Mouse (Mus musculus): Measurements from ENCODE around the gene Rtn3. TPM values are rescaled to one million over a fixed set of nuclear protein-coding genes. Genes with fewer than 3 reads are reported as not detected.
"Not testable (repeated sequence)": the region's sequence is repeated elsewhere in the genome, so short reads cannot be mapped to it uniquely, and the experiment has no call there.

The Rtn3 gene
- total RNA-seq (2017), result 39.5 to 72.4 TPM (median 47.7 TPM) in 3 replicates

DNA sequence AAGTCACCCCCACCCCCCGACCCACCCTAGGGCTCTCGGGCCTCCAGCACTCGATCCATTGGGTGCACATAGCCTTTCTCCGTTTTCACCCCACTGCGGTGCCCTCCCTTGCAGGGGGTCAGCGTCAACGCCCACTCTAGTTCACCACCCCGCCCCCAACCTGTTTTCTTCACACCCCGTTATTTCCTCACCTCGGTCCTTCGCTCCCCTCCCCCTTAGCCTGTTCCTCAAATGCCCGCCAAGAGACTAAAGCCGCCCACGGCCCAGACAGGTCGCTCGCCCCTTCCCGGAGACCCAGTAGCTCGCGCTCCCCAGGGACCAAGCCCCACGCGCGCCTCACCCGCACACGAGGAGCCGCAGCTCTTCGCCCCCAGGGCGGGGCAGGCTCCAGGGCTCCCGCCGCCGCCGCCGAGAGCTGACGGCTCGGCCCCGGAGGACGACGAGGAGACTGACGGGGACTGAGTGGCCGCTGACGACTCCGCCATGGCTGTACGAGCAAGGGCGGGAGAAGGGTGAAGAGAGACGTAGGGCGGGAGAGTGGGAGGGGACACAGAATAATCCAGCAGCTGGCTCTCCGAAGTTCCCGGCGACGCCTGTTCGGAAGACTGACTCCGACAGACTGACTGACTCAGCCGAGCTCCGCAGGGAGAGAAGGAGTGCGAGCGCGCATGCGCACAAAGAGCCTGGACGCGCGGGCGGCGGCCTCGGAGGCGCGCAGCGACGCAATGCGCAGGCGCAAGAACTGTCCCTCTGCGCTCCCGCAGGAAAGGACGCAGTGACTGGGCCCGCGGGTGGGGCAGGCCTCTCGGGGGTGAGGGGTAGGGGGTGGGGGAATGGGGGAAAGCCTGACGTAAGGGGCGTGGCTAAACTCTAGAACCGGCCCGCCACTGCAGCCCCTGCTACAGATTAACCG is at the start of gene Rtn3:
TSS of gene Rtn3 (minus strand) at position 683 of the 913 bp plus-strand sequence.
- ATAC-seq (replicated peaks; ENCODE audit: insufficient number of reproducible peaks, low FRiP score, low TSS enrichment, poor library complexity, severe bottlenecking), result peak; percentile 78

DNA sequence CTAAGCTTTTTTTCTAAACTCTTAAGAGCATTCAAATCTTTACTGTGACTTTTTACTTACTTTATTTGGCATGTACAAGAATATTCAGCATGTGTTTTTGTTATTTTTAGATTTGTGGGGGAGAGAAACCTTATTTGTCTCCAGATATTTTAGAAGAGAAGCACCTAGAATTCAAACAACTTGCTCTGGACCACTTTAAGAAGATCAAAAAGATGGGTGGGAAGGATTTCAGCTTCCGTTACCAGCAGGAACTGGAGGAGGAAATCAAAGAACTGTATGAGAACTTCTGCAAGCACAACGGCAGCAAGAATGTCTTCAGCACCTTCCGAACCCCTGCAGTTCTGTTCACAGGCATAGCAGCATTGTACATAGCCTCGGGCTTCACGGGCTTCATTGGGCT is 48.8 kb upstream of the Rtn3 start:
- ATAC-seq (replicated peaks; ENCODE audit: insufficient number of reproducible peaks, low FRiP score, low TSS enrichment, poor library complexity, severe bottlenecking), result no peak

DNA sequence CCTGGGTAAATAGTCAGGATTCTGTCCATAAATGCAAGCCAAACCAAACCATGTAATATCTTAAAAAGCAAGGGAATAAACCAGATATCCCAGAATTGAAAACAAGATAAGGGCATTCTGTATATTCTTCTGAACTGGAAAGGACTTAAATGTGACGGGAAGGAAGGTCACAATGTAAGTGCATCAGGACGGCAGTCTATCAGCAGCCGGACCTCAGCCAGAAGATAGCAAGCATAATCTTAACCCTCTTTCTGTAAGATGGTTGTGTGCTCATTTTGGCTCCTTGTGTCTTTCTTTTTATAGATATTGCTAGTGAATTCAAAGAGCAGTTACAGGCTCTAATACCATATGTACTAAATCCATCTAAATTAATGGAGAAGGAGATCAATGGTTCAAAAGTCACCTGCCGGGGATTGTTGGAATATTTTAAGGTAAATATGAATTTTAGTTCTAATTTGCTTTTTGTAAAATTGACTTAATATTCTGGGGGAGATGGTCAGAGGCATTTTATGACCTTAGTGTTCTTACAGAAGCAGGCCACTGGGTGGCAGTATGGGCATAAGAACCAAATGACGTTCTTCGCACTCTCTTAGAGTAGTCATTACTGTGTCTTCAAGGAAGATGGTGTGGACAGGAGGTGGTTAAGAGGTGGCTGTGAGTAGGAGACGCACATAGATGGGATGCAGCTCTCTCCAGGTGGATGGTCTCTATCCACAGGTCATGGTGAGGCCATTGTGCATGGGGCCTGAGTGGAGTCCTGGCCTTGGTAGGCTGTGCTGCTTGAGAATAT is 45.8 kb upstream of the Rtn3 start:
- ATAC-seq (replicated peaks; ENCODE audit: insufficient number of reproducible peaks, low FRiP score, low TSS enrichment, poor library complexity, severe bottlenecking), result 0 out of 2 replicates have a peak, but pooled peaks have one; percentile 53

DNA sequence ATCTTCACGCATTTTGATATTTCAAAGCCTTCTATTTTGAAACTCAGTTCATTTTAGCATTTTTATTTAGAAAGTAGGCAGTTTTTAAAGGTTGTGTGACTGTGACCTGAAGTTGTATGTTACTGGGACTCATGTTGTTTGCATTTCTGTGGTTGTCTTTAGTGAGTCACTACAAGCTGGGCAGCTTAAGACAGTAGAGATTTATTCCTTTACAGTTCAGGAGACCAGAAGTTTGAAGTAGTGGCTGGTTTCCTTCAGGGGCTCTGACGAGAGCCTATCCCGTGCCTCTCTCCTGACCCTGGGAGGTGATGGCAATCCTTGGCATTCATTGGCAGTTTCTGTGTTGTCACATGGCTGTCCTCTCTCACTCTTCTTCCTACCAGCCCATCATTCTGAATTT is 41.8 kb upstream of the Rtn3 start:
- ATAC-seq (replicated peaks; ENCODE audit: insufficient number of reproducible peaks, low FRiP score, low TSS enrichment, poor library complexity, severe bottlenecking), result no peak

DNA sequence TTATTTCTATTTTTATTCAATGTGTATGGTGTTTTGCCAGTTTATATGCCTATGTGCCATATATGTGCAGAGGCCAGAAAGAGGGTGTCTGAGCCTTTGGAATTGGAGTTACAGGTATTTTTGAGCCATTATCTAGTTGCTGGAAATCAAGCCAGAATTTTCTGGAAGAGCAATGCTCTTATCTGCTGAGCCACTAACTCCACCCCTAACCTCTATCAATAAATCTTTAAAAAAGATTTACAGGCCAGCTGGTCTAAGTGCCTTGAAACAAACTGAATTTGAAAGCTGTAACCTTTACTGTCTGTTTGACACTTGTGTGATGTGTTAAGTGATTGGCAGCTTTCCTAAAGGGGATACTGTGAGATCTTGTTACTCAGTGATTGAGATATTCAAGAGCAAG is 40.7 kb upstream of the Rtn3 start:
- no peak for ATAC-seq (replicated peaks; ENCODE audit: insufficient number of reproducible peaks, low FRiP score, low TSS enrichment, poor library complexity, severe bottlenecking)

DNA sequence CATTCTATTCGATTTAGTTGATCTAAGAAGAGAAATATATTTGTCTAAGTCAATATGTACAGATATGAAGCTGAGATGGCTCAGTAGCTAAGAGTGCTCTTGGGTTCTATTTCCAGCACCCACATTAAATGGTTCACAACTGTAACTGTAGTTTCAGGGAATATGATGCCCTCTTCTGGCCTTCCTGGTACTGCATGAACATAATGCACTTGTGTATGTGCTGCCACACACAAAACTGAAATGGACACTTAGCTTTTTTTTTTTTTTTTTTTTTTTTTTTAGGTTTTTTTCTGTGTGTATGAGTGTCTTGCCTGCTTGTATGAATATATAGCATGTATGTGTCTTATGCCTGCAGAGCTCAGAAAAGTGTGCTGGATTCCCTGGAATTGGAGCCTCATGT is 40.2 kb upstream of the Rtn3 start:
- no peak for ATAC-seq (replicated peaks; ENCODE audit: insufficient number of reproducible peaks, low FRiP score, low TSS enrichment, poor library complexity, severe bottlenecking)

DNA sequence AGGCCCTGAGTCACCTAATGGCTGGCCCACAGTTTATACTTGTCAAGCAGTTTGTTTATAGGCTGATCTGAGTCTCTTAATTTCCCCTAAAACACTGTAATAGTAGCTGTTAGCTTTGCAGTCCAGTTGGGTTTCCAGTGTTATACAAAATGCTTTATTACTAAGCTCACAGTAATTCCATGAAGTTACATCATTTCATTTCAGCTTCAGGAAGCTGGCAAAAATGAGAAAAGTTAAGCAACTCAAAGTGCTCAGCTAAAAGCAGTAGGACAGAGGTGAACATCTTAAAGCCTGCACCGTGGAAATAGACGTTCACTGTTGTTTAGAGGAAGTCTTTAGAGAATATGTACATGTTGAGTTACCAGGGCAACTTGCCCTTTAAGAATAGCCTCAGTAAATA is 39.8 kb upstream of the Rtn3 start:
- ATAC-seq (replicated peaks; ENCODE audit: insufficient number of reproducible peaks, low FRiP score, low TSS enrichment, poor library complexity, severe bottlenecking), result no peak

DNA sequence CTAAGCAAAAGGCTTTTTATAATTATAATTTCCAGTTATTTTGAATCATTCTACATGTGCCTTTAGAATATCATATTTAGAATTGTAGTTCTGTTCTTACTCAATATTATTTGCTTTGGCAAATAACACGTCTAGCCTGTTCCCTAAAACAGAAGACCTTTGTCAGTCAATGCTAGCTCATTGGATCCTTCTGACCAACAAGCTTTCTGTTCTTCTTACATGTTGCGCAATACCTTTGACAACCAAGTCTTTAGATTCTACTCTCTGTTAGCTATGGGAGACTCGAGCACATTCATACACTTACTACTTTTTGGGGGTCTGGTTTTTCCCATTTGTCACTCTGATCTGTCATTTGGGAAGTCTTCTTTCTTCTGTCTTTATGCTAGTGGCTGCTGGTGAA is 38.5 kb upstream of the Rtn3 start:
- ATAC-seq (replicated peaks; ENCODE audit: insufficient number of reproducible peaks, low FRiP score, low TSS enrichment, poor library complexity, severe bottlenecking), result no peak

DNA sequence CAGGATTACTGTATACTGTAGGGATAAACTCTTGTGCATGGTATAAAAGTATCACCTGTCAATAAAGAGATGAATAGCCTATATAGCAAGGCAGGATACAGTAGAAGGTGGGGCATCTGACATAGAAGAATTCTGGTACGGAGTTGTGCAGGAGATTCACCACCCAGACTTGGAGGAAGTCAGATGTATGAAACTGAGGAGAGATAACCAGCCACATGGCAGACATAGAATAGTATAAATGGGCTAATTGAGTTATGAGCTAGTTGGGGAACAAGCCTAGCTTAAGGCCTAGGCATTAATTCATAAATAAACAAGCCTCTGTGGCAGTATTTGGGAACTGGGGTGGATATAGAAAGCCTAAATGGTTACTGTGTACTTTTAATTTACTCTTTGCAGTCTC is 33.4 kb upstream of the Rtn3 start:
- no peak for ATAC-seq (replicated peaks; ENCODE audit: insufficient number of reproducible peaks, low FRiP score, low TSS enrichment, poor library complexity, severe bottlenecking)

DNA sequence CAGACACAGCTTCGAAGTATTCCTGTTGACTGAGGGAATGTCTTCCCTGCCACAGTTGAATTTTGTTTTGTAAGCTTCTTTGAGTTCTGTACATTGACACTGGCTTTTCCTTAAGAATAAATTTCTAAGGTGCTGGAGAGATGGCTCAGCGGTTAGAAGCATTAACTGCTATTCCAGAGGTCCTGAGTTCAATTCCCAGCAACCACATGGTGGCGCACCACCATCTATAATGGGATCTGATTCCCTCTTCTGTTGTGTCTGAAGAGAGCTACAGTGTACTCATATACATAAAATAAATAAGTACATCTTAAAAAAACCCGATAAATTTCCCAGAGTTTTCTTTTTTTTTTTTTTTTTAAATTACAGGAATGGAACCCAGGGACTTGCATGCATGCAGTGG is 24.9 kb upstream of the Rtn3 start:
- no peak for ATAC-seq (replicated peaks; ENCODE audit: insufficient number of reproducible peaks, low FRiP score, low TSS enrichment, poor library complexity, severe bottlenecking)

DNA sequence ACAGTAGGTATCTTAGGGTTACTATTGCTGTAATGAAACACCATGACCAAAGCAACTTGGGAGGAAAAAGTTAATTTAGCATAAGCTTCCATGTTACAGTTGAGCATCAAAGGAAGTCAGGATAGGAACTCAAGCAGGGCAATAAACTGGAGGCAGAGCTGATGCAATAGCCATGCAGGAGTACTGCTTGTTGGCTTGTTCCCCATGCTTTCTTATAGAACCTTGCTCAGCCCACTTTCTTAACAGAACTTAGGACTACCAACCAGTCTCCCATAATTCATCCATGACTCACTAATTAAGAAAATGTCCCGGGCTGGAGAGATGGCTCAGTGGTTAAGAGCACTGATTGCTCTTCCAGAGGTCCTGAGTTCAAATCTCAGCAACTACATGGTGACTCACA is 23.2 kb upstream of the Rtn3 start:
- ATAC-seq (replicated peaks; ENCODE audit: insufficient number of reproducible peaks, low FRiP score, low TSS enrichment, poor library complexity, severe bottlenecking), result no peak

DNA sequence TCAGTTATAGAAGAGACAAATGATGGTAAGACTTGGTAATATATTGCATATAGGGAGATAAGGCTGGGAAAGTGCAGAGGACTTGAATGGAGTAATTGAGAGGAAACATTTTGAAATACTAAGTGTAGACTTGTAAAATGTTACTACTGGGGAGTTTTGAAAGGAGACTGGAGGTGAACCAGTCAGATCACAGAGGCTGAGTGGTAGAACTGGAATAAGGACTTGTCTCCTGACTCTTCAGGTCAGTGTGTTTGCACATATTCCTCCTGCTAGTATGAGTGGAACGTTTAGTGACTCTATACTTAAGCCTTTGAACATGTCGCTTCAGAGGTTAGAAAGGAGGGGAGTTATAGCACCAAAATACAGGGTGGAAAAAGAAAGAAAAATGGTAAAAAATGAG is 19.4 kb upstream of the Rtn3 start:
- ATAC-seq (replicated peaks; ENCODE audit: insufficient number of reproducible peaks, low FRiP score, low TSS enrichment, poor library complexity, severe bottlenecking), result no peak

DNA sequence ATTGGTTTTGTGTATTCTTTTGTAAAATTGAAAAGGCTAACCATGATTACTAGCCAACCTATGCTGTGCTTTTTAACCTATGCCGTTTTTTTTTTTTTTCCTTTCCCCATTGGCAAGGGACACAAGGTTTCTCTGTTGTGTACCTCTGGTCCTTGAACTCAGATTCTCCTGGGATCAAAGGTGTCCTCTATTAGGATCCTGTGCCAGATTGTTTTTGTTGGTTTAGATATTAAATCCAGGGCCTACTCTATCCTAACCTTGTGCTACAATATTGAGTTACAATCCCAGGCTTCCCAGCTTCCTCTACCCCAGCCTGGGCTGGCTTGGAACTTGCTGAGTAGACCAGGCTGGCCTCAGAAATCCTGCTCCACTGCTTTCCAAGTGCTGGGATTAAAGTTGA is 17.6 kb upstream of the Rtn3 start:
- no peak for ATAC-seq (replicated peaks; ENCODE audit: insufficient number of reproducible peaks, low FRiP score, low TSS enrichment, poor library complexity, severe bottlenecking)

DNA sequence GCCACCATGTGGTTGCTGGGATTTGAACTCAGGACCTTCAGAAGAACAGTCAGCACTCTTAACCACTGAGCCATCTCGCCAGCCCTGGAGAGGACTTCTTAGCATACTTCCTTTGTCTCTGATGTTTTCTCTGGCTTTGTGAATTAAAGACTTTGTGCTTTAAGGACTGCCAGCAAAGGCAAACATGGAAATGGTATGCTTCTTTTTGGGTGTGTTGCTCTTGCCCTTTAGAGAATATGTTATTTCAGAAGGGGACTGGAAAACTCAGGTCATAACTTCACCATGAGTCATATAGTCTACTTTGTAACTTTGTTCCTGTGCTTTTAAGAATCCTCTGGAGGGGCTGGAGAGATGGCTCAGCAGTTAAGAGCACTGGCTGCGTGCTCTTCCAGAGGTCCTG is 15.7 kb upstream of the Rtn3 start:
- no peak for ATAC-seq (replicated peaks; ENCODE audit: insufficient number of reproducible peaks, low FRiP score, low TSS enrichment, poor library complexity, severe bottlenecking)

DNA sequence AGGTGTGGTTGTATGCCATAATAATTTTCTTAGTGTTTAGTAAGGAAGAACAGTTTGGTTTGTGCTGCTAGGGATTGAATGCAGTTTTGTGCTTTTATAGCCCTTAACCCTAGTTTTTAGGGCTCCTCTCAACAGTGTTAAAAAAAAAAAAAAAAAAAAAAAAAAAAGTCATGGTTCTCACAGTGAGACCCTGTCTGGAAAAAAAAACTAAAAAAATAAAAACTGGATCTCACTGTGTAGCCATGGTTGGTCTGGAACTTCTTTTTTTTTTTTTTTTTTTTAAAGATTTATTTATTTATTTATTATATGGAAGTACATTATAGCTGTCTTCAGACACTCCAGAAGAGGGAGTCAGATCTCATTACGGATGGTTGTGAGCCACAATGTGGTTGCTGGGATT is 13.0 kb upstream of the Rtn3 start:
- ATAC-seq (replicated peaks; ENCODE audit: insufficient number of reproducible peaks, low FRiP score, low TSS enrichment, poor library complexity, severe bottlenecking), result not testable (repeated sequence)

DNA sequence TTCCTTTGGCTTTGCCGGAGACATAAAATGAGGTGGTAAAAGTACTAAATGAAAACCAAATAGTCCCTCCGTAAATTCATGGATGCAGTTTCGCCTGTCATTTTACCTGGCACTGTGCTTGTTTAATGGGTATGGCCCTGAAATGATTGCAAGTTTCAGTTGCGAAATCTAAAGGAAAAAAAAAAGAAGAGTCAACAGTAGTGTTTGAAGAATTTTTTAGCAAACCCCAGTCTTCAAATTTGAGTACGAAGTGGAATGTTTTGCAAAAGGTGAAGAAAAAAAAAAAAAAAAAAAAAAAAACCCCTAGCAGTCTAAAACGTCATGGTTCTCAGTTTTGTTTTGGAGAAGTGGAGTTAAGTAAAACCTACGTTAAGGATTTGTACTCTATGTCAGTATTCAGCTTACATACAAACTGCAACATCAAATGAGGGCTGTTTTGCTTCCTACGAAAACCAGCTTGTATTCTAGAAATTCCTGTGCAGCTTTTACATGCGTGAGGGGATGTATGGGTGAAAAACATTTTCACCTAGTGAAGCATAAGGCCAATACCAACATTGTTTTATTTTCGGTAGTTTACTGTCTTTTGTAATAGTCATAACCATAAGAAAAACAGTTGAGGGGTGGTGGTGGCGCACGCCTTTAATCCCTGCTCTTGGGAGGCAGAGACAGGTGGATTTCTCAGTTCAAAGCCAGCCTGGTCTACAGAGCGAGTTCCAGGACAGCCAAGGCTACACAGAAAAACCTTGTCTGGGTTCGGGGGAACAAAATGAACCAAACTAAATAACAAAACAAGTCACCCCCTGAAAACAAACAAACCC is 12.3 kb upstream of the Rtn3 start:
- no peak for ATAC-seq (replicated peaks; ENCODE audit: insufficient number of reproducible peaks, low FRiP score, low TSS enrichment, poor library complexity, severe bottlenecking)

DNA sequence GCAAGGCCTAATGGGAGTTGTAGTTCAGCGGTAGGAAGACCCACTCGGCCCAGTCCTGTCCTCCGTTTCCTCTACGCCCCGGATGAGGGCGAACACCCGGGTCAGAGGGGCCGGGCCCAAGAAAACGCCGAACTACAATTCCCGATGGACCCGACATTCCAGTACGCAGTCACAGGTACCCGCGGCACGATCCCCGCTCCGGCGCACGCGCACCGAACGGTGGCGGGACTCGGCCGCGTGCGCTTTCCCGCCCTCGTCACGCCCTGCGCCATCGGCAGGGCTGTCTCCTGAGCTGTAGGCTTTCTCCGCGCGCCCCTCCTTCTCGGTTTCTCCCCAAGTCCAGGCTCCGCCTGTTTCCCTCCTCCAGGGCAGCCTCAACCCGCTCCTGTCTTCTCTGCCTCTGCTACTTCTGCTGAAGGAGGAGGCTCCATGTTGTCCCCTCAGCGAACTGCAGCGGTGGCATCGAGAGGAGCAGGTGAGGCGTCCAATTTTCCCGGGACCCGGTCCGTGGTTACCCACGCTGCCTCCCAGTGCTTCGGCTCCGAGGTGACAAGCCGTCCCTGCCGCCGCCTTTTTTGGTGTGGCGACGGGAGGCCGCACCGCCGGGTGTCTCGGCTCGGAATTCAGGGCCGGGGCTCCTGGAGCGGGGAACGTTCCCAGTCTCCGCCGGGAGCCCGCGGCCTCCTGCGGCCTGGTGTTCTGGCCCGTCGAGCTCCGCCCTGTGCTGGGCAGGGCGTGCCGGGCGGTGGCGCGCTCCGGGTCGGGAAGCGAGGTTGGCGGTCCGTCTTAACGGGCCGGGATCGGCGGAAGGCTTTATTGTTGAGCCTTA is 11.3 kb upstream of the Rtn3 start:
- ATAC-seq (replicated peaks; ENCODE audit: insufficient number of reproducible peaks, low FRiP score, low TSS enrichment, poor library complexity, severe bottlenecking), result peak; percentile 86

All from monocyte, adult 5-6 weeks (primary cell).